Mouse (Mus musculus) ES-E14 (cell line): ENCODE measurements around the gene Hirip3.

Source experiments
- CHD2 ChIP-seq: IDR thresholded peaks from 2 replicates; pipeline ENCODE4 v1.6.1; 2014; ENCODE audit warnings: mild to moderate bottlenecking, low read depth, low read length, inconsistent platforms
- HCFC1 ChIP-seq: IDR thresholded peaks from 2 replicates; pipeline ENCODE4 v1.6.1; 2012; ENCODE audit warnings: low read length, inconsistent platforms, borderline replicate concordance; ENCODE audit not compliant: insufficient read depth
- MAFK ChIP-seq: IDR thresholded peaks from 2 replicates; pipeline ENCODE4 v1.6.1; 2014; ENCODE audit warnings: mild to moderate bottlenecking, low read depth, low read length, inconsistent platforms; ENCODE audit not compliant: insufficient read depth
- ZC3H11A ChIP-seq: IDR thresholded peaks from 2 replicates; pipeline ENCODE4 v1.6.1; 2012; ENCODE audit warnings: low read depth, mild to moderate bottlenecking, inconsistent platforms, low read length, borderline replicate concordance

DNA sequence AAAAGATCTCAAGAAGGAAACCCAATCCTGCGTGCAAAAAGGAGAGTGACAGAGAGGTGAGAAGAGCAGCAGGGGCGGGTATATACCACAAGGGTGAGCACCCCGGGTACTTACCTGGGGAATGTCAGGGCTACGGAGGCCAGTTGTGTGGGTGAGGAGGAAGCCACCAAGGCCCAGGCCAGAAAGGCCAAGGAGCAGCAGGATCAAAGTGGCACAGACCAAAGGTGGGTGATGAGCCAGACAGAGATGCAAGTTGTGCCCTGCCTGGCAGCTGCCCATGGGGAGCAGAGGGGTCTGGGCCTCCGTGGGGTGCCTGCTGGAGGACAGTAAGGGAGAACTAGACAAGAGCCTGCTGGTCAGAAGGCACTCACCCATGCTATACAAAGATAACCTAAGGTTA lies 35.1 kb downstream of the Hirip3 start:
- no peak for TF ChIP-seq CHD2
- no peak for TF ChIP-seq HCFC1
- no peak for TF ChIP-seq MAFK
- TF ChIP-seq ZC3H11A = no peak
